Mouse (Mus musculus): ENCODE data around the gene Mtmr3.
"Not testable (repeated sequence)": the region's sequence is repeated elsewhere in the genome, so short reads cannot be mapped to it uniquely, and the experiment has no call there.

Gene Mtmr3

GRCm38 (mm10) chr11:4599916-4600315, 5.3 kb upstream of the Mtmr3 start:
- no peak for DNase-seq

DNA sequence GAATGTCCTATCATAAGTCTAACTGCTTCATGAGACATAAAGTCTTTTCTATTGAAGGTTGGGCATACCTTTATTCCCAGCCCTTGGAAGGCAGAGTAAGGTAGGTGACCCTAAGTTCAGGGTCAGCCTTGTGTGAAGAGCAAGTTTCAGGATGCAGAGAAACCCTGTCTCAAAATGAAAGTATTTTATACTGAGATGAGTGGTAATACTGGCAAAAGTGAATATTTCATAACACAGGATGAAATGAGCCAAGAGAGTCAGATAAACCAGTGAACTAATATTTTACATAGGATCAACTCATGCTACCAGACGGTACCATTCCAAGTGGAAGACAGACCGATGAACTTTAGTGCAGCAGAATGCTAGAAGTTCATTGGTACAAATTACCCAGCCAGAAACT, 3.7 kb upstream of the Mtmr3 start:
- no peak for DNase-seq

DNA sequence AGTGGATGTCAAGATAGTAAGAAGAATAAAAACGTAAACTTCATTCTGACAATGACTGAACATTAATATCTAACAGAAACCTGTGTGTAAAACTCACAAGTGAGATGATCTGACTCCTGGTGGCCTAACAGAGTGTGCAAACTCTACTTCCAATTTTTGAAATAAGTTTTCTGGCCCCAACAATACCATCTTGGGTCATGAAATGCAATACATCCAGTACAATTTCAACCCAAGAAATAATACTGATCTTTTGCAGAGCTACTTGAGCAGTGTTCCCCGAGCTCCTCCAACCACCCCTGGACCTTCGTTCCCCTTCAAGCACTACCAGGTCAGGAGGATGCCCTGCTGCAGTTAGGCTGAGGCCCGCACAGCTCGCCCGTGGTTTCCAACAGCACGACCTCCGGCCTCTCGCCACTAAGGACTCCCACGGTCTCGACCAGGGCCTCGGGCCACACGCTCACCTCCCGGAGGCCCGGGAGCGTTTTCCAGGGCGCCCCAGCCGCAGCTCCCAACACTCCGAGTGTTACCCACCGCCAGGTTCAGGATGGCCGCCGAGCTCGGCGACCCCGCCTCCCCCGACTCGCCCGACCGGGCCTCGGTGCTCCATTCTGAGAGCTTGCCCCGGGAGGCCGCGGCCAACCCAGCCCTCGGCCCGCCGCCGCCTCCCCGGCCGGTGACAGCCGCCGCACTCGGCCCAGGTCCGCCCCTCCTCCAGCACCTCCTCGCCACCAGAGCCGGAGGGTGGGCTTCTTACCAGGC, 635 bp downstream of the Mtmr3 start:
- no peak for DNase-seq

GRCm38 (mm10) chr11:4593491-4593848, 1.2 kb downstream of the Mtmr3 start:
- no peak for DNase-seq

- no peak for DNase-seq
Observed at GRCm38 (mm10) chr11:4591811-4592210, 2.9 kb downstream of the Mtmr3 start.

DNA sequence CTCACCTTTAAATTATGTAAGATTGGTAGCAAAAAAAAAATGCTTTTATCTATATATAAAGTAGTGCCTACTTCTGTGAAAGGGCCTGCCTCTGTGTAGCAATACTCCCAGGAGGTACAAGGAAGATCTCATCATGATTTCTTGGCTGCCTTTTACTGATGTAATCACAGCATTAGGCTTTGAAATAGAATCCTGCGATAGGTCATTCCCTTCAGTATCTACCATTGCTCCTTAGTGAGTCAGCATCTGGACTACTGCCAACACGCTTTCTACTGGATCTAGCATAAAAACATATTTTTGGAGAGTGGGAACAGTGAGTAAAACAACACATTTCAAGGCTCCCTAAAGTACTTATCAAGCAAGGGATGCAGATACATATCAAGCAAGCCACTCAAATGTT, 16.0 kb downstream of the Mtmr3 start:
- DNase-seq: no peak

DNA sequence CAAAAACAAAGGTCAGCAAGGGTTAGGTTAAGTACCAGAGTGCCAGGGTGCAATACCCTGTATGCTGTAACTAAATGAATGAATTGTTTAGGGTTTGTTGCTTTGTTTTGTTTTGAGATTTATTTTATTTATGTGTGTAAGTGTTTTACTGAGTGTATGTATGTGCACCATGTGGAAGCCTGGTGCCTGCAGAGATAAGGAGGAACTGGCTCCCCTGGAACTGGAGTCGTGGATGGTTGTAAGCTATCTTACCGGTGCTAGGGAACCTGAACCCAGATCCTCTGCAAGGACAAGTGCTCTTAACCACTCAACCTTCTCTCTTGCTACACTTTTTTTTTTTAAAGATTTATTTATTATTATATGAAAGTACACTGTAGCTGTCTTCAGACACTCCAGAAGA, 17.6 kb downstream of the Mtmr3 start:
- no peak for DNase-seq

DNA sequence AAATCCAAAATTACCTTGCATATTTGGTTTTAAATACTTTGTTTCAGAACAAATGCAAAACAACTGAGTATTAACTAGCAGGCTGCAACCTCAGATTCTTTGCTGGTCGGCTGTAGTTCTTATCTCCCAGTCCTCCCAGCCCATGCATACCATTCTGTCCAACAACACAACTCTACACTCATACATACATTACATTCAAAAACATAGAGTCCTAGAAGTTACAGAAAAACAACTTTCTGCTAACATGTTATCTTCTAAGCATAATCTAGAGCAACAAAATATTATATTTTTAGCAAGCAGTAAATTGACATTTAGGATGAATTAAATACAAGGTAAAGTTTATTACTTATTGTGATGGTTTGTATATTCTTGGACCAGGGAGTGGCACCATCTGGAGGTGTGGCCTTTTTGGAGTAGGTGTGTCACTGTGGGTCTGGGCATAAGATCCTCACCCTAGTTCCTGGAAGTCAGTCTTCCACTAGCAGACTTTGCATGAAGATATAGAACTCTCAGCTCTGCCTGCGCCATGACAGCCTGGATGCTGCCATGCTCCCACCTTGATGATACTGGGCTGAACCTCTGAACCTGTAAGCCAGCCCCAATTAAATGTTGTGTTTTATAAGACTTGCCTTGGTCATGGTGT, 18.5 kb downstream of the Mtmr3 start:
- not testable (repeated sequence) for DNase-seq

GRCm38 (mm10) chr11:4571491-4571901, 23.2 kb downstream of the Mtmr3 start:
- no peak for DNase-seq

DNA sequence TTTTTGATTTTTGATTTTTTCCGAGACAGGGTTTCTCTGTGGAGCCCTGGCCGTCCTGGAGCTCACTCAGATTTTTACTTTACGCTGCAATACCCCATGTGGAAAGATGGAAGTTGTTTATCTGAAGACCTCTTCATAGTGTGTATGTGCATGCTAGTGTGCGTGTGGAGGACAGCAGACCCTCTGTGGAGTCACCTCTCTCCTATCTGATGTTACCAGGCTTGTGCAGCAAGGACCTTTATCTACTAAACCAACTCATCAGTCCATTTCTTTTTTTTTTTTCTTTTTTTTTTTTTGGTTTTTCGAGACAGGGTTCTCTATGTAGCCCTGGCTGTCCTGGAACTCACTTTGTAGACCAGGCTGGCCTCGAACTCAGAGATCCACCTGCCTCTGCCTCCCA, 28.3 kb downstream of the Mtmr3 start:
- DNase-seq: no peak

DNA sequence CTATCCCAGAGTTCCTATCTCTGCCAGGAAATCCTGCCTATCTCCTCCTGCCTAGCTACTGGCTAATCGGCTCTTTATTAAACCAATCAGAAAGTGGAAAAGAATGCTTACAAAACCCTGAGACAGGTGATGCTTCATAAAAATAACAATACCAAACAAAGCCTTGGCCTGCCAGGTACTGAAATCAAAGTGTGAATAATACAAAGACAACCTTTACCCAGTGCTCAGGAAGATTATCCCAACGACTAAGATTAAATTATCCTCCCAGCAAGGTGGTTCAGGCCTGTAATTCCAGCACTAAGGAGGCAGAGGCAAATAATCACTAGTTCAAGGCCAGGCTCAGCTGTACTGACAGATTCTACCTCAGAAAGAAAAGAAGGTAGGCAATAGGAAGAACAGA, 29.1 kb downstream of the Mtmr3 start:
- no peak for DNase-seq

- DNase-seq: no peak
Observed at GRCm38 (mm10) chr11:4553274-4554063, 41.2 kb downstream of the Mtmr3 start.

DNA sequence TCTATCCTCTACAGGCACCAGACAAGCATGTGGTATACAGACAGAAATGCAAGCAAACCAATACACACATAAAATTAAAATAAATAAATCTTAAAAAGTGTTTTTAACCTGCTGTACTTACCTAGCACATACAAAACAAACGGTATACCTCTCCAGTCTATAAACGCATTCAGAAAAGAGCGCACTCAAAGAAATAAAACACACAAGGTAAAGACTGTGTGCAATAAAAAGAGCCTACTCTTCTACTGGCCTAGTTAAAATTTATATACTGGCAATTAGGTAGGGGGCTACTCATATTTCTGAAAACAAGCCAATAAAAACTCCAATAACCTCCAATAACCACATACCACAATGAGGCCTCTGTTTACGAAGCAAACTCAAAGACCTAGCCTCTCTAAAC, 47.1 kb downstream of the Mtmr3 start:
- no peak for DNase-seq

DNA sequence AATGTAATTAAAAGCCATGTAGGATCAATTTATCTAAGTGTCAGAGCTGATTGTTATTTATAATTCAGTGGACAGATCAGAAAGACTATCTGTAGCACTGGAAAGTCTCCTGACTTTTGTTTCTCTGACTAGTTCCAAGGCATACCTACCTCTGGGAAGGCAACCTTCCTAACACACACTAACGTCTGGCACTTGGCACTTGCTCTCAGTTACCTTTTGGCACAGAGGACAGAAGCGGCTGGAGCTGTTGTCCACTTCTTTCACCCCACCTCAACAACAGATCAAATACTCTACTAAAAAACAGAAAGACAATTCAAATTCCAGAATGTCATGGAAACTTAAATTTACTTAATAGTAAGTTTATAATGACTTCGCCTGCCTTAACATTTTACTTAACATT, 48.7 kb downstream of the Mtmr3 start:
- DNase-seq: no peak

- DNase-seq: no peak
Observed at GRCm38 (mm10) chr11:4545401-4545800, 49.3 kb downstream of the Mtmr3 start.

DNA sequence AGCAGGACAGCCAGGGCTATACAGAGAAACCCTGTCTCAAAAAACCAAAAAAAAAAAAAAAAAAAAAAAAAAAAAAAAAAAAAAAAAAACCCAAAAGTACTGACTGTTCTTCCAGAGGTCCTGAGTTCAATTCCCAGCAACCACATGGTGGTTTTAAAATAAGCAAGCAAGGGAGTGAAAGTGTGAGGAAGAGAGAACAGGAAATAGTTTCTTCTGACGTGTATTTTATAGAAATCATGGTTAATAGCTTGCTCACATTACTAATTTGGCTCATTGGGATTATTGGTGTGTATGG, 50.1 kb downstream of the Mtmr3 start:
- DNase-seq: not testable (repeated sequence)

DNA sequence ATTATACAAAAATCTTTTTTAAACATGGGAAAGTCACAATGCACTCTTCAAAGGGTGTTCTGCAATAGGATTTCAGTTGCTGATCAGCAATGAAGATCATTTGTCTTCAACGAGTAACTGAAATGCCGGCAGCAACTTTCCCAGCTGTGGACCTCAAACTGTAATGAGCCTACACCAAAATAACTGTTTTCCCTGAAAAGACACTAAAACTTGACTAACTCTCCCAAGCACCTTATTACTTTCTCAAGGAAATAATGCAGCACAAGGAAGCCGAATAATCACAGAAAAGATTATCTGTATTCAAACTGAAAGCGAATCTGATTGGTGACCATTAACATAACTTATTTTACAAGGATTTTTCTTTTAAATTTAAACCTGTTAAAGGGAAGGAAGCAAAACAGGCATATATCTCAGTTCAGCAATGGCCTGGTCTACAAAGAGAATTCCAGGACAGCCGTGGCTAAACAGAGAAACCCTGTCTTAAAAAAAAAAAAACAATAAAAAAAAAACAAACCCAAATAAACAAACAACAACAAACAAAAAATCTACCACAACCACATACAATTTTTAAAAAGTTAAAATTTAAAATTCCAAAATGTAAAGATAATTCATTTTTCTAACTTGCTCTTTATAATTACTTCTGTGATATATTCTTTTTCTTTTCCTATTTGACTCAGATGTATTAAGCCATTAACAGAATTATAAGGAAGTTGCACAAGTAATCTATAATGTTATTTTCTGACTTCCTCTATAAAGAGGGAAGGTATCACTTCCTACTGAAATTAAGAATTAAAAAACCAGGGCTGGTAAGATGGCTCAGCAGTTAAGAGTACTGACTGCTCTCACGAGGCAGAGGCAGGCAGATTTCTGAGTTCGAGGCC, 50.7 kb downstream of the Mtmr3 start:
- no peak for DNase-seq

DNA sequence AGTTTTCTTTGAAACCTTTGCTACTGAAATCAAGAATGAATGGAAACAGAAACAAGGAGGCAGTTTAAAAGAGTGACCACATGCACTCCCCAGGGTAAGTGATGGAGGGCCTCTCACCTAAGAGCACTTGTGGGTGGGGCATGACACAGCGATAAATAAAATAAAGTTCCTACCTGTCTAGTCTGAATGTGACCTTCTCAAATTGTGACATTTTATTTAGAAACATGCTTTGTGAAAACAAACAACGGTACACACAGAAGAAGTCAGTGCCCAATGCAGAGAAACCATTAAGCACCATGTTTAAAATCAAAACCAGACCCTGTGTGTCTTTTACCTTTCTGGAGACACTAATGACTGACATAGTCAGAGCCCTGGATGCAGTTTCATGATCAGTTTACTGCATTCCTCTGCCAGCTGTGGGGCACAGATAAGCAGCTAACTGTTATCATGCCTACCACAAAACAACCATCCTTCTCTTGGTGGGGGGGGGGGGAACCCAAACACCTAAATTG, 51.6 kb downstream of the Mtmr3 start:
- no peak for DNase-seq

- DNase-seq: no peak
Observed at GRCm38 (mm10) chr11:4536645-4537044, 58.0 kb downstream of the Mtmr3 start.

DNA sequence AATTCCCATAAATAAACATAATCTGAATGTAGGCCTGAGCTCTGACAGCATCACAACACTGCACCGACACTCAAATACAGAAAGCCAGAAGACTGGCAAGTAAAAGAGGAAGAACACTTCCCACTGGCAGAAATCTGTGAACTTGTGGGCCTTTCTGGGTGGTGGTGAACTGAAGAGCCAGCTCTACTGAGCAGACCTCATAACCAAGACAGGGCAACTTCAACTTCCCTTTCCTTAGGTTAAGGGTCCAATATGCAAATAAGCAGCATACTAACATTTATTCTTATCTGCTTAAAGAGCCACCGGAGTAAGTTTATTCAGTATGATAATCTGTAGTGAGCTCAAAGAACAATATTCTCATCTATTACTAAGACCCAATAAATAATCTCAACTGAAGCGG, 67.5 kb downstream of the Mtmr3 start:
- no peak for DNase-seq

DNA sequence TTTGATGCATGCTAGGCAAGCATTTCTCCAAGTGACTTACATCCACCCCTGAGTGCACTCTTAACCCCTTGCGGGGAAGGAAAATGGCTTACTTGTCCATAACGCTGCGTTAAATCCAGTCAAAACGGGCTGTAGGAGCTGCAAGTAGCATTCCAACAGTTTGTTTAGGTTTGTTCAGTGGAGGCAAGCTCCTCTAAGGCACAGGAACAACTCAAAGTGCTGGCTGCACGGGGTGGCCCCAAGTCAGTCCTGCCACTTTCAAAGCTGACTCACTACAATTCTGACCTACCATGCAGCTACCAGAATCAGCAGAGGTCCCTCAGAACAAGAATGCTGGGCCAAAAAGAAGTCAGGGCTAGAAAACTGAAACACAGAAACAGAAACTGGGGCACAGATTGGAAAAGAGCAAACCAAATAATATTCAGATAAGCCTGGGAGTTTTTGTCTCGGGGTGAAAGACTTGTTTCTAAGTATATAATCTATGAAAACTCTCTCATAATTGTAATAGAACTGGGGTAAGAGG, 72.5 kb downstream of the Mtmr3 start:
- DNase-seq: no peak

DNA sequence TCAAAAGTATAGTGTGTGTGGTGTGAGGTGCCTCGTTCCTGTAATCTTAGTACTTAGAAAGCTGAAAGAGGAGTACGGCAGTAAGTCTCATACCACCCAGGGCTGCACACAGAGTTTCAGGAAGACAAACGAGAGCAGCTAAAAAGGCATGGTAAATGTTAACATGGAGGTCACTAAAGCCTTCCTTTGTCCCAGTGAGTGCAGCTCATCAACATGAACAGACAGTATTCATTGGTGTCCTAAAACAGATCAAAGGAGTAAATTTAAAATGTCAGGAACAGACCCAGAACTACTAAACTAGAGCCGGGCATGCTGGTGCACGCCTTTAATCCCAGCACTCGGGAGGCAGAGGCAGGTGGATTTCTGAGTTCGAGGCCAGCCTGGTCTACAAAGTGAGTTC, 75.7 kb downstream of the Mtmr3 start:
- DNase-seq: no peak

DNA sequence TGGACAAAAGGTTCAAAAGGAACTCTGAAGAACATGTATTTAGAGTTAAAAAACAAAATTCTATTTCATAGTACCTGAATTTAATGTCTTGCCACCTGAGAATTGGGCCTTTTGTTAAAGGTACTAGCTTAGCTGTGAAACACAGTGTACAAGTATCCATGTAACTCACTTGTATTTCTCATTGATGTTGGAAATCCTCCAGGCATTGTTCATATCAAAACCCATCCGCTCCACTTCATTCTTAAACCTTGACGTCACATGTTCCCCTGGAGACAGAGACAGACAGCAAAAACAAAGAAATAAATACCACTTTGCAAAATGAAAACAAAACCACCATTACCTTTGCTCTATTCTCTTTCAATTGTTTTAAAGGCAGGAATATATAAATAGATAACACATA, 87.2 kb downstream of the Mtmr3 start:
- DNase-seq: no peak
